Mouse (Mus musculus): ENCODE measurements around the gene Rdh5.

The Rdh5 gene

GRCm38 (mm10) chr10:128922822-128923012 is at the start of gene Rdh5:
Gene Rdh5 (minus strand): TSS chr10:128922888.
- DNase-seq, result no peak

- DNase-seq, result no peak
These were observed 48.1 kb upstream of the Rdh5 start for GRCm38 (mm10) chr10:128970740-128971250.

- no peak for DNase-seq
These were observed 45.7 kb upstream of the Rdh5 start for GRCm38 (mm10) chr10:128968341-128968749.

- no peak for DNase-seq
These were observed 43.2 kb upstream of the Rdh5 start for GRCm38 (mm10) chr10:128965871-128966270.

- DNase-seq, result no peak
These were observed 42.3 kb upstream of the Rdh5 start for GRCm38 (mm10) chr10:128964961-128965360.

- DNase-seq, result no peak
These were observed 38.2 kb upstream of the Rdh5 start, which contains the start of gene Mettl7b for GRCm38 (mm10) chr10:128960590-128961584. Gene Mettl7b (minus strand): TSS chr10:128960988.

- DNase-seq, result no peak
These were observed 37.5 kb upstream of the Rdh5 start for GRCm38 (mm10) chr10:128960142-128960541.

- no peak for DNase-seq
These were observed 35.7 kb upstream of the Rdh5 start for GRCm38 (mm10) chr10:128958340-128958739.

GRCm38 (mm10) chr10:128950208-128950887 is 27.7 kb upstream of the Rdh5 start:
- no peak for DNase-seq

- DNase-seq, result no peak
These were observed 24.8 kb upstream of the Rdh5 start for GRCm38 (mm10) chr10:128947496-128947895.

- DNase-seq, result no peak
These were observed 23.0 kb upstream of the Rdh5 start for GRCm38 (mm10) chr10:128945675-128946074.

GRCm38 (mm10) chr10:128940475-128941061 is 17.9 kb upstream of the Rdh5 start:
- DNase-seq, result no peak

GRCm38 (mm10) chr10:128938974-128939373 is 16.3 kb upstream of the Rdh5 start:
- DNase-seq, result no peak

- no peak for DNase-seq
These were observed 15.8 kb upstream of the Rdh5 start for GRCm38 (mm10) chr10:128938457-128938856.

- no peak for DNase-seq
These were observed 15.2 kb upstream of the Rdh5 start for GRCm38 (mm10) chr10:128937756-128938390.

- DNase-seq, result no peak
These were observed 13.2 kb upstream of the Rdh5 start for GRCm38 (mm10) chr10:128935826-128936440.

- DNase-seq, result no peak
These were observed 12.5 kb upstream of the Rdh5 start for GRCm38 (mm10) chr10:128934997-128935787.

- peak; percentile 20 for DNase-seq
These were observed 11.5 kb upstream of the Rdh5 start for GRCm38 (mm10) chr10:128933976-128934721.

- peak; percentile 74 for DNase-seq
These were observed 10.9 kb upstream of the Rdh5 start, which contains the start of gene Itga7 for GRCm38 (mm10) chr10:128933574-128933973. Gene Itga7 (plus strand): TSS chr10:128933818.

GRCm38 (mm10) chr10:128931441-128931840 is 8.8 kb upstream of the Rdh5 start:
- DNase-seq, result no peak
